Mouse (Mus musculus) heart, postnatal 0 days (tissue): ENCODE results near the gene 6430628N08Rik.

ENCODE experiments used
- CTCF ChIP-seq: IDR thresholded peaks from 2 replicates; pipeline ENCODE4 v1.5.1; 2016; ENCODE audit warnings: antibody characterized with exemption, control low read depth, low read depth
- EP300 ChIP-seq: IDR thresholded peaks from 2 replicates; pipeline ENCODE4 v1.6.1; 2016; ENCODE audit warnings: antibody characterized with exemption, low read depth

DNA sequence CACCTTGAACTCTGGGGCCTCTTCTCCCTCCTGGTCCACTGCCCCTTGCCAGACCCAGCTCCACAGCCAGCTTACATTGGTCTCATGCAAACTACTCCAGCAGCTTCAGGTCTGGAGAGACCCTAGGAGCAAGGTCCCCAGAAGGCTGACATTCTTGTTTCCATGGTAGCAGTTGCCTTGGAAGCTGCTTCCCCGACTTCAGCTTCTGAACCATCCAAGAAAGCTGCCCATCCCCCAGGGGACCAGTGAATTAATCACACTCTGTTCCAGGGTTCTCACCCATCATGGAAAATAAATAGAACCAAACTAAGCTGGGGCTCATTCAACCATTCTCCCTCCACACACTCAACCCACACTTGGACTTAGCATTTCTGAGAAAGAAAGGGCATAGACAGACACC is 9.3 kb upstream of the 6430628N08Rik start:
- TF ChIP-seq CTCF (no peak), EP300 (no peak)
